Mouse (Mus musculus): ENCODE data around the gene Thsd4. TPM values are rescaled to one million over a fixed set of nuclear protein-coding genes. Genes with fewer than 3 reads are reported as not detected.
A peak's percentile ranks its signal among the peaks of the same experiment; 100 is the strongest.

Thsd4 gene
- polyA plus RNA-seq (2016; fragmentation: Nextera tagmentation; extraction: Ambion mirVana): 3.3 and 3.7 TPM in 2 replicates

- ATAC-seq: no peak
- no peaks in the 10 kb centered on the region for H3K36me3 ChIP-seq
- no peak within 1 kb of the TSS for H3K27ac ChIP-seq
- H3K27me3 ChIP-seq (replicated peaks): peaks cover 43% of the 10 kb centered on the region
- H3K4me1 ChIP-seq: peaks cover 23% of the 10 kb centered on the region
- WGBS (ENCODE audit: insufficient replicate concordance): 1% methylated on average over 47 of the region's 51 CpGs
- peak within 1 kb of the TSS; percentile 56 for H3K4me3 ChIP-seq
- H3K9ac ChIP-seq: peak within 1 kb of the TSS; percentile 48
- H3K4me2 ChIP-seq: peak within 1 kb of the TSS; percentile 70
- H3K9me3 ChIP-seq (replicated peaks): no peaks in the 10 kb centered on the region
These were observed at the start of gene Thsd4 for GRCm38 (mm10) chr9:60521806-60522264. Gene Thsd4, minus strand, starts transcription at chr9:60522046.

DNA sequence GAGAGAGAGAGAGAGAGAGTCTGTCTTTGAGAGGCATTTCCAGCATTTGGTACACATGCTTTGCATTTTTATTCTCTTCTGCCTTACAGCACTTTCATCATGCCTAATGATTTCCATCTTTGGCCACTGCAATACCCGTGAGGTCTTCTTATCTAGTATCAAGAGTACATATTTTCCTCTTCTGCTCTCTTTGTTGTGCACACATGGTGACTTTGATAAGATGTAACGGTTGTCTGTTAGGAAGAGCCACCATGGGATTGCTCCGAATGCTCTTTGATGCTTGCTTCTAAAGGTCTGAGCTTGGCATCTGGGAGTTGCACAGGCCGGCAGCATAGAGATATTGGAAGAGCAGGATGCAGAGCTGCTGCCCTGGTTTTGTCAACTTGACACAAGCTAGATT lies 49.2 kb upstream of the Thsd4 start:
- Histone ChIP-seq H3K36me3 (no peaks in the 10 kb centered on the region), H3K9me3 (replicated peaks) (no peaks in the 10 kb centered on the region), H3K27me3 (replicated peaks) (no peaks in the 10 kb centered on the region), H3K9ac (no peak overlapping the region), H3K4me2 (no peak overlapping the region), H3K4me1 (0 out of 2 replicates have a peak, but pooled peaks cover 7% of the 10 kb centered on the region), H3K27ac (no peak overlapping the region), H3K4me3 (no peak overlapping the region)
- WGBS (ENCODE audit: insufficient replicate concordance): 36% methylated on average over 4 of the region's 4 CpGs
- ATAC-seq: no peak

DNA sequence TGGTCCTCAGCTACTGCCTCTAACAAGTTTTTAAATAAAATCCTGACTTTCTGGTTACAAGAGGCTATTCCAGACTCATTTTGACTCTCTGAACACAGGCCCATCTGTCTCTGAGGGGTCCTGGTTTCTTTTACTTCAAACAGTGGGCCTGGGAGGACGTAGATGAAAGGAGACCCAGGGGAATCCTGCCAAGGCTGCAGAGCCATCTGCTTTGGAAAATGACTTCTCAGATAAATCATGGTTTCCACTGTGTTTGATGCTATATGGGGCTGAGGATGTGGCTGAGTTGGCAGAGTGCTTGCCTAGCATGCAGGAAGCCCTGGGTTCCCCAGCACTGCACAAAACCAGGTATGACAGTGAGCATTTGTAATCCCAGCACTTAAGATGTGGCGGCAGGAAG lies 47.5 kb upstream of the Thsd4 start:
- H3K4me3 ChIP-seq: no peak overlapping the region
- WGBS (ENCODE audit: insufficient replicate concordance): 63% methylated on average over 2 of the region's 2 CpGs
- no peak for ATAC-seq

DNA sequence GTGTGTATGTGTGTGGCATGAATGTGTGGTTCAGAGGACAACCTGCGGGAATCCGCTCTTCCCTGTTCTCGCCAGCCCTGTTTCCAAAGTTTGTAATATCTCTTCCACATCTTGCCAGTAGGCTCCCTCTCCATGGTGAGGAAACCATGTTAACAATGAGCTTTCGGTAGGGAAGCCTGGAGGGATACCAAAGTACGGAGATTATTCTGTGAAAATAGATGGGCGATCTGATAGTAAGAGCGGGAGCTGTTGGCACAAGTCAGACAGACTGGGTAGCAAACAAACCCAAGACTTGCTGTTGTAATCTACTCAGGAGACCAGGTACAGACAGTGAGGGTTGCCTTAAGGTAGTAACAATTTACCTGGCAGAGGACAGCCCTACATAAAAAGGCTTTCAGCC lies 42.0 kb upstream of the Thsd4 start:
- H3K27me3 ChIP-seq (replicated peaks): peaks cover 3% of the 10 kb centered on the region; the same call in 1 of the 2 replicates
- H3K9ac ChIP-seq: no peak overlapping the region
- no peak overlapping the region for H3K4me2 ChIP-seq
- H3K36me3 ChIP-seq: no peaks in the 10 kb centered on the region
- H3K4me1 ChIP-seq: no peaks in the 10 kb centered on the region
- no peak for ATAC-seq
- WGBS (ENCODE audit: insufficient replicate concordance): 82% methylated on average over 7 of the region's 7 CpGs
- no peaks in the 10 kb centered on the region for H3K9me3 ChIP-seq (replicated peaks)
- H3K4me3 ChIP-seq: no peak overlapping the region
- no peak overlapping the region for H3K27ac ChIP-seq

More for the DNA sequence above, 47.5 kb upstream of the Thsd4 start:
- Histone ChIP-seq H3K9me3 (replicated peaks) (no peaks in the 10 kb centered on the region), H3K36me3 (no peaks in the 10 kb centered on the region), H3K27ac (no peak overlapping the region), H3K27me3 (replicated peaks) (no peaks in the 10 kb centered on the region), H3K4me1 (0 out of 2 replicates have a peak, but pooled peaks cover 7% of the 10 kb centered on the region), H3K4me2 (no peak overlapping the region), H3K9ac (no peak overlapping the region)

DNA sequence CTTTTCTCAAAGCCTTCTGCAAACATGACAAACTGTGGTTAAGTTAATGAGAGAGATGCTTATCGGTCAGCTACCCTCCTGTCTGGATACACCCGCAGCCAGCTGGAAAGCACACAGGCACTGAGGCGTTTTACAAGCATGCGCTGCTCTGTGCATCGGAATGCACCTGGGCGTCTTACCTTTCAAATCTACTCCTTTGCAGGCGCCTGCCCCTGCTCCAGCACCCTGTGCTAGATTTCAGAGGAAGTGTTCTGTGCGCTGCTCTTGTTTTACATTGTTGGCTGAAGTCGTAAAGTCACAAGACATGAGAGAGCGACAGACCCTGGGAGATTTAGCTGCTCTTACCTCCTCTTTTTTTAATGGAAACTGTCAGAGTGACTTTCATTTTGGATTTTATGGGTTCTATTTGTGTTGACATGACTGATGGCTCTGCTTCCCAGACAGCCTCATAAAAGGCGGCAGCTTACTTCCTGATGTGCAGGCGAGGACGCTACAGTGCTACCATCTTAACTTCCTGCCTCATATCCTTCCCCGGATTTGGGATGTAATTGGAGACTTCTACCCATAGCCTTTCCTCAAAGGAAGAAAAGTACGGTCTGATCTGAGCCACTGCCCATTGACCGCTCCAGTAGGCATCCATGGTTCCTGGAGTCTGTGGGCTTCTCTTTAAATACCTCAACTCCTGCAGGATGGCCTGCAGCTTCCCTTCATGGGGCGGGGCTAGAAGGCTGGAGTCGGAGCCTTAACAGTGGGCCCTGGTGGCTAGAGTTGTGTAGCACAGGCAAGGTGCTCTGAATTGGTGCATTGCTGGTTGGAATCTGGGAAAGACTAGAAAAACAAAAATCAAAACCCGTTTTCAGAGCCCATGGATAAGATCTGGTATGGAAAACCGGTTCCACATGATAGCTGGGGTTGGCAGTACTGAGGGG lies 40.9 kb upstream of the Thsd4 start:
- Histone ChIP-seq H3K27ac (no peak overlapping the region), H3K4me1 (no peaks in the 10 kb centered on the region), H3K36me3 (no peaks in the 10 kb centered on the region), H3K9me3 (replicated peaks) (no peaks in the 10 kb centered on the region), H3K9ac (no peak overlapping the region), H3K4me3 (no peak overlapping the region), H3K4me2 (peak overlapping the region; percentile 26; the same call in 1 of the 2 replicates), H3K27me3 (replicated peaks) (peaks cover 3% of the 10 kb centered on the region; the same call in 1 of the 2 replicates)
- WGBS (ENCODE audit: insufficient replicate concordance): 43% methylated on average over 20 of the region's 20 CpGs
- no peak for ATAC-seq

GRCm38 (mm10) chr9:60561641-60562289 lies 39.9 kb upstream of the Thsd4 start:
- no peak overlapping the region for H3K4me3 ChIP-seq
- H3K4me2 ChIP-seq: no peak overlapping the region
- ATAC-seq: no peak
- no peaks in the 10 kb centered on the region for H3K9me3 ChIP-seq (replicated peaks)
- 59% methylated on average over 9 of the region's 9 CpGs for WGBS (ENCODE audit: insufficient replicate concordance)
- H3K9ac ChIP-seq: no peak overlapping the region
- H3K36me3 ChIP-seq: no peaks in the 10 kb centered on the region
- H3K4me1 ChIP-seq: no peaks in the 10 kb centered on the region
- no peak overlapping the region for H3K27ac ChIP-seq
- H3K27me3 ChIP-seq (replicated peaks): peaks cover 3% of the 10 kb centered on the region; the same call in 1 of the 2 replicates

- Histone ChIP-seq H3K4me2 (no peak overlapping the region), H3K4me3 (no peak overlapping the region), H3K36me3 (no peaks in the 10 kb centered on the region), H3K9me3 (replicated peaks) (no peaks in the 10 kb centered on the region), H3K4me1 (no peaks in the 10 kb centered on the region), H3K9ac (no peak overlapping the region), H3K27me3 (replicated peaks) (no peaks in the 10 kb centered on the region; the same call in 1 of the 2 replicates), H3K27ac (no peak overlapping the region)
- ATAC-seq: no peak
- WGBS (ENCODE audit: insufficient replicate concordance): 64% methylated on average over 3 of the region's 3 CpGs
These were observed 36.7 kb upstream of the Thsd4 start for GRCm38 (mm10) chr9:60558507-60558906.

DNA sequence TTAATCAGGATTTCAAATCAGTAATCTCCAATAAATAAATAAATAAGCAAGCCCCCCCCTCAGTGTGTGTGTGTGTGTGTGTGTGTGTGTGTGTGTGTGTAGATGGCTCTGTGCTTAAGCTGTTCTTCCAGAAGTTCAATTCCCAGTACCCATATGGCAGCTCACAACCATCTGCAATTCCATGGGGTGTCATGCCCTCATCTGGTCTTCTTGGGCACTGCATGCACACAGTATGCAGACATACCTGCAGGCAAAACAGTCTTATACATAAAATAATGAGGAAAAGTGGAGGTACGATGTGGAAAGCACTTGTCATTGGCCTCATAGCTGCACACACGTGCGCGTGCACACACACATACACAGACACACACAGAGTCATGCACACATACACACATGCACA lies 29.4 kb upstream of the Thsd4 start:
- H3K27ac ChIP-seq: no peak overlapping the region
- no peak overlapping the region for H3K9ac ChIP-seq
- no peaks in the 10 kb centered on the region for H3K27me3 ChIP-seq (replicated peaks)
- no peak for ATAC-seq
- H3K4me2 ChIP-seq: no peak overlapping the region
- H3K36me3 ChIP-seq: no peaks in the 10 kb centered on the region
- H3K9me3 ChIP-seq (replicated peaks): no peaks in the 10 kb centered on the region
- peaks cover 1% of the 10 kb centered on the region for H3K4me1 ChIP-seq
- WGBS (ENCODE audit: insufficient replicate concordance): 82% methylated on average over 4 of the region's 4 CpGs
- H3K4me3 ChIP-seq: no peak overlapping the region

DNA sequence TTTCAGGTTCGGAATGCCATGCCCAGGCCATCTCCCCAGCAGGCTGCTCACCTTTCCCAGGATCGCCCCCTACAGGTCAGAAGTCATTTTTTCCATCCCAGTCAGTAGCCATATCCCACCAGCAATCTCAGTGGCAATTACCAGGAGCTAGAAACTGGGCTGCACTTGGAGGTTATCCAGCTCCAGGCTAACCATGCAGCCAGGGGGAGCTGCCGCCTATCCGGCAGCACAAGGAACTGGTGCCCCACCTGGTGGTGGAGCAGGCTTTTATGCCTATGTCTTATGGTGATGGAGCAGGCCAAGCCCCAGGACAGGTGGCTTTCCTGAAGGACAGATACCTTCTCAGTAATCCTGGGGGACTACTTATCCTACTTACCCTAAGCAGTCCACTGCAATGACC lies 26.3 kb upstream of the Thsd4 start:
- 29% methylated on average over 4 of the region's 4 CpGs for WGBS (ENCODE audit: insufficient replicate concordance)
- Histone ChIP-seq H3K9me3 (replicated peaks) (no peaks in the 10 kb centered on the region), H3K4me2 (no peak overlapping the region), H3K4me3 (no peak overlapping the region), H3K9ac (no peak overlapping the region), H3K4me1 (peaks cover 18% of the 10 kb centered on the region), H3K27me3 (replicated peaks) (no peaks in the 10 kb centered on the region), H3K36me3 (no peaks in the 10 kb centered on the region), H3K27ac (no peak overlapping the region)
- no peak for ATAC-seq

- 0 out of 2 replicates have a peak, but pooled peaks have one; percentile 24 for ATAC-seq
- Histone ChIP-seq H3K27ac (no peak overlapping the region), H3K9me3 (replicated peaks) (no peaks in the 10 kb centered on the region), H3K27me3 (replicated peaks) (no peaks in the 10 kb centered on the region), H3K36me3 (no peaks in the 10 kb centered on the region), H3K4me2 (no peak overlapping the region), H3K4me3 (no peak overlapping the region), H3K9ac (no peak overlapping the region), H3K4me1 (peaks cover 18% of the 10 kb centered on the region)
- 13% methylated on average over 2 of the region's 2 CpGs for WGBS (ENCODE audit: insufficient replicate concordance)
These were observed 24.3 kb upstream of the Thsd4 start for GRCm38 (mm10) chr9:60546169-60546568.

DNA sequence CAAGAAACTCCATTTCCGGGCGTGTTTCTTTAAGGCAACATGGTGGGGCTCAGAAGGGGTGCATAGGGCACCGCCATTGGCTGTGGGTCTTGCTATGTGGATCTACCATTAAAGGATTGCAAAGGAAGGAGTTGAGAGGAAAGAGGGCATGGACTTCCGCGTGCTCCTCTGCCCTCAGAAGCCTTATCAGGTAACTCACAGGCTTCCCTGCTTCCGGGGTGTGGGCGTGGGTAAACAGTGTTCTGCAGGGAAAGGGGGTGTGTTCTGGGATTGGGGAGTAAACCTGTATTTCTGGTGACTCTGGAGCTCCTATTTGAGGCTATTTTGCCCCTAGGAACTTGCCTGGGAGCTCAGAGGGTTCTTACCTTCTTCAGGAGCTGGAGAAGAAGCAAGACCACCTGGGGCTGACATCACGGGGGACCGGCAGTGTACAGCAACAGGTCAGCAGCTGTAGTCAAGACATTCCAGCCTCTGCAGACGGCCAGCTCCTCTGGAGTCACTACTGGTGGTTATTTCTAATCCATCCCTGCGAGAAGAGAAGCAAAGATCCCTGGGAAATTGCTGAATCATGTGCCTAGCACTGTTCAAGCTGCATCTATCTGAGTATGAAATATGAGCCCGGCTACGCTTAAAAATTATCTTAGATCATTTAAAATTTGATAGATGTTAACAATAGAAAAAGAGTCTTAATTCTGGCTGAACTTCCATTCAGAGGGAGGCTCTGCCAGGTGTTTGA lies 23.7 kb upstream of the Thsd4 start:
- Histone ChIP-seq H3K9me3 (replicated peaks) (no peaks in the 10 kb centered on the region), H3K27ac (0 out of 2 replicates have a peak overlapping the region, but pooled peaks have one; percentile 32), H3K9ac (no peak overlapping the region), H3K27me3 (replicated peaks) (no peaks in the 10 kb centered on the region), H3K36me3 (no peaks in the 10 kb centered on the region), H3K4me1 (peaks cover 18% of the 10 kb centered on the region), H3K4me2 (peak overlapping the region; percentile 50), H3K4me3 (no peak overlapping the region)
- peak; percentile 81 for ATAC-seq
- WGBS (ENCODE audit: insufficient replicate concordance): 31% methylated on average over 13 of the region's 13 CpGs
